Mouse (Mus musculus) activated CD4-positive, CD25-positive, alpha-beta regulatory T cell (primary cell): ENCODE measurements around the gene Chek1. TPM values are rescaled to one million over a fixed set of nuclear protein-coding genes. Genes with fewer than 3 reads are reported as not detected.

Source experiments
- polyA plus RNA-seq, 2 experiments: library from polyadenylated mRNA; unstranded; fragments of 100-300 nt; shearing (Covaris generic); gene quantifications; one replicate each; pipeline ENCODE4 v1.2.1; 2017

Chek1 gene
- 1 to 10 TPM; 6.1 to 7.4 TPM for polyA plus RNA-seq

GRCm38 (mm10) chr9:36727034-36727755, at the start of gene Chek1:
Gene Chek1, minus strand, starts transcription at chr9:36727065.

GRCm38 (mm10) chr9:36767203-36768143, 40.6 kb upstream of the Chek1 start, which contains the start of gene Stt3a:
Gene Stt3a, minus strand, starts transcription at chr9:36767679.

GRCm38 (mm10) chr9:36692920-36693319, 33.9 kb downstream of the Chek1 start, which contains the start of gene Acrv1:
Gene Acrv1, plus strand, starts transcription at chr9:36693220.

Other genes starting within 250 kb of the Chek1 start
- gene Gm5615, start 185.1 kb downstream of the Chek1 start, polyA plus RNA-seq, result not detected
- gene Gm17689, start 144.4 kb downstream of the Chek1 start, polyA plus RNA-seq, result not detected
- not detected for gene A630095E13Rik, start 83.7 kb downstream of the Chek1 start, polyA plus RNA-seq
- not detected for gene Acrv1, start 33.8 kb downstream of the Chek1 start, polyA plus RNA-seq
- 100 to 1,000 TPM; 210 to 212 TPM for gene Stt3a, start 40.6 kb upstream of the Chek1 start, polyA plus RNA-seq
- 10 to 100 TPM; 62.3 to 68.5 TPM for gene Ei24, start 70.3 kb upstream of the Chek1 start, polyA plus RNA-seq
- under 1 TPM in 1 of 2 experiments, not detected in 1; 0.60 TPM for gene Fez1, start 94.8 kb upstream of the Chek1 start, polyA plus RNA-seq